Mouse (Mus musculus) heart, embryonic 11.5 days (tissue): ENCODE measurements around the gene Abcg8. TPM values are rescaled to one million over a fixed set of nuclear protein-coding genes. Genes with fewer than 3 reads are reported as not detected.

Experiments used
- ATAC-seq: fragments of 200-750 bp; cut with Nextera tagmentation; replicated peaks from 2 replicates; pipeline ENCODE4 v1.8.0; 2017; ENCODE audit warnings: moderate library complexity; ENCODE audit not compliant: insufficient number of reproducible peaks, low FRiP score, low TSS enrichment
- H3K27ac ChIP-seq: fragments of 300-500 bp; sonication (generic); 2 replicates; pipeline ENCODE4 v1.5.1; 2014; ENCODE audit warnings: mild to moderate bottlenecking, low read depth, low read length
- H3K27me3 ChIP-seq: fragments of 300-500 bp; sonication (generic); 2 replicates; pipeline ENCODE4 v1.6.1; 2014; ENCODE audit warnings: mild to moderate bottlenecking, low read length, mixed read lengths; ENCODE audit not compliant: control insufficient read depth, insufficient read depth
- H3K36me3 ChIP-seq: fragments of 300-500 bp; sonication (generic); 2 replicates; pipeline ENCODE4 v1.6.1; 2014; ENCODE audit warnings: mild to moderate bottlenecking, low read length, moderate library complexity, mixed read lengths; ENCODE audit not compliant: control insufficient read depth, insufficient read depth
- H3K4me1 ChIP-seq: fragments of 300-500 bp; sonication (generic); 2 replicates; pipeline ENCODE4 v1.6.1; 2014; ENCODE audit warnings: low read length; ENCODE audit not compliant: control insufficient read depth, insufficient read depth
- H3K4me2 ChIP-seq: fragments of 300-500 bp; sonication (generic); 2 replicates; pipeline ENCODE4 v1.6.1; 2014; ENCODE audit warnings: mild to moderate bottlenecking, moderate library complexity
- H3K4me3 ChIP-seq: fragments of 300-500 bp; sonication (generic); 2 replicates; pipeline ENCODE4 v1.5.1; 2014; ENCODE audit warnings: low read depth, low read length
- H3K9ac ChIP-seq: fragments of 300-500 bp; sonication (generic); 2 replicates; pipeline ENCODE4 v1.6.1; 2014; ENCODE audit warnings: mild to moderate bottlenecking, low read depth, low read length, moderate library complexity
- H3K9me3 ChIP-seq: fragments of 300-500 bp; sonication (generic); replicated peaks from 2 replicates; pipeline ENCODE4 v1.6.1; 2016; ENCODE audit warnings: low read length; ENCODE audit not compliant: control insufficient read depth
- WGBS: fragments of 180-500 bp; shearing (Covaris S2); extraction: QIAGEN DNeasy Blood & Tissue Kit; methylation state at CpG from one replicate; pipeline ENCODE4 v1.1.7; 2014; ENCODE audit not compliant: insufficient replicate concordance; 5-methylcytosine and 5-hydroxymethylcytosine counted together
- polyA plus RNA-seq: library from polyadenylated mRNA; unstranded; fragments of >200 nt; fragmentation: Nextera tagmentation; extraction: Ambion mirVana; gene quantifications from 2 replicates; pipeline ENCODE4 v1.2.1, GENCODE M21; 2014

The Abcg8 gene
- polyA plus RNA-seq, 1 experiment from 2014 or later: not detected

DNA sequence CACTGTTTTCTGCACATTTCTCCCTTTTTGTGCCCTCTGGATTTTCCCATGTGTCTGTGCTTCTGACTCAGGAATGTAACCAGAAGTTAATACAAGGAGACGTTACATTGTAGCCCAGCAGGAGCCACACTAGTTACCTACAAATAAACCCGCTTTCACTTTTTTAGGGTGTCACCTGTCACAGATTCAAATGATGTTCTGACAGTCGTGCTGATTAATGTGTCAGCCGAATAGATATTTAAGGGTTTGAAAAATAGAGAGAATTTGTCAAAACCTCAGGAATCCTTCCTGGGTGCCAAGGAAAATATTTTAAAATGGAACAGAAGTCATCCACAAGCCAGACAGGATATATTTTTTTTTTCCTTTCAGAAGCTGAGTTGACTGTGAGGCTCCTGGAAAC, 9.2 kb downstream of the Abcg8 start:
- WGBS: 82% methylated on average over 4 of the region's 4 CpGs
- ATAC-seq: no peak
- Histone ChIP-seq H3K27ac (no peak overlapping the region), H3K27me3 (no peaks in the 10 kb centered on the region), H3K4me3 (no peak overlapping the region), H3K9me3 (no peaks in the 10 kb centered on the region), H3K9ac (no peak overlapping the region), H3K4me2 (no peak overlapping the region), H3K4me1 (no peaks in the 10 kb centered on the region), H3K36me3 (no peaks in the 10 kb centered on the region)

- no peak for ATAC-seq
- WGBS: 76% methylated on average over 5 of the region's 5 CpGs
- no peaks in the 10 kb centered on the region for H3K9me3 ChIP-seq
- H3K4me1 ChIP-seq: no peaks in the 10 kb centered on the region
- H3K27ac ChIP-seq: no peak overlapping the region
- no peaks in the 10 kb centered on the region; the same call in 1 of the 2 replicates for H3K27me3 ChIP-seq
- H3K4me3 ChIP-seq: no peak overlapping the region
- H3K4me2 ChIP-seq: no peak overlapping the region
- H3K36me3 ChIP-seq: no peaks in the 10 kb centered on the region
- no peak overlapping the region for H3K9ac ChIP-seq
These were observed 11.9 kb downstream of the Abcg8 start for GRCm38 (mm10) chr17:84687994-84688393.

DNA sequence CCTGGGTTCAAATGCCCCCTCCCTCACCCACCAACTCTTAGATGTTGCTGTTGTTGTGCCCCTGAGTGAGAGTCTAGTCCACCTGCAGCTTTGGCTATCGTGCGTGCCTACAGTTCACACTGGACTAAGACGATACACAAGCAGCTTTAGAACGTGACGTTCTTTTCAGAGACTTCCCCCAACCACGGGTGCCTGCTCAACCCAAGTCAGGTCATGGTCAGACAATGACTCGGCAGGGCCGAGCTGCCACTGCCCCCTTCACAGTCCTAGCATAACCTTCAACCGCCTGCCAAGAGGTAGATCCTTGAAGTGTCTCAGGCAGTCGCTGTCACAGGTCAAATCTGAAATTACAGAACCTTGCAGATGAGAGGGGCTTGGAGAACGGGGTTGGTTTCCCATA, 12.7 kb downstream of the Abcg8 start:
- Histone ChIP-seq H3K36me3 (no peaks in the 10 kb centered on the region), H3K9me3 (no peaks in the 10 kb centered on the region), H3K27me3 (no peaks in the 10 kb centered on the region; the same call in 1 of the 2 replicates), H3K27ac (no peak overlapping the region), H3K9ac (no peak overlapping the region), H3K4me2 (no peak overlapping the region), H3K4me3 (no peak overlapping the region), H3K4me1 (no peaks in the 10 kb centered on the region)
- 80% methylated on average over 11 of the region's 11 CpGs for WGBS
- no peak for ATAC-seq

GRCm38 (mm10) chr17:84689316-84689715, 13.2 kb downstream of the Abcg8 start:
- Histone ChIP-seq H3K4me2 (no peak overlapping the region), H3K9ac (no peak overlapping the region), H3K27me3 (no peaks in the 10 kb centered on the region; the same call in 1 of the 2 replicates), H3K4me1 (no peaks in the 10 kb centered on the region), H3K27ac (no peak overlapping the region), H3K36me3 (no peaks in the 10 kb centered on the region), H3K9me3 (no peaks in the 10 kb centered on the region), H3K4me3 (no peak overlapping the region)
- no peak for ATAC-seq
- 79% methylated on average over 5 of the region's 5 CpGs for WGBS

DNA sequence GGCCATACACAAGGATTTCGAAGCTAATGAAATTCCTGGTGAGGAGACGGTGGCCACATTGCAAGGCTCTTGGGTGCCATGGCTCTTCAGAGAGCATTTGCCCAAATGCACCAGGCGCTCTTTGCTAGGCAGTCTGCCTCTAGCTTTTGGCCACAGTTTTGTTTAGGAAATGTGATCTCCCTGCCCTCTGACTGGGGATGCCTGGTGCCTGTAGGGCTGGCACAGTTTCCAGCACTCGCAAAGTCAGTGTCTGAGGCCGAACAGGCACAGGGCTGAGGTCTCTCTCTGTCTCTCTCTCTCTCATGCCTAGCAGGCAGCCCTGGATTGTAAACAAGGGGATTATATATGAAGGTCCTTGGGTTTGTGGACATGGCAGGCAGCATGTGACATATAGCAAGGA, 14.0 kb downstream of the Abcg8 start:
- Histone ChIP-seq H3K9me3 (no peaks in the 10 kb centered on the region), H3K27me3 (no peaks in the 10 kb centered on the region; the same call in 1 of the 2 replicates), H3K9ac (no peak overlapping the region), H3K4me3 (no peak overlapping the region), H3K36me3 (no peaks in the 10 kb centered on the region), H3K4me1 (no peaks in the 10 kb centered on the region), H3K27ac (no peak overlapping the region), H3K4me2 (no peak overlapping the region)
- ATAC-seq: no peak
- WGBS: 73% methylated on average over 5 of the region's 5 CpGs

GRCm38 (mm10) chr17:84693741-84694140, 17.6 kb downstream of the Abcg8 start:
- Histone ChIP-seq H3K4me2 (no peak overlapping the region), H3K36me3 (no peaks in the 10 kb centered on the region), H3K27ac (no peak overlapping the region), H3K9me3 (no peaks in the 10 kb centered on the region), H3K4me3 (no peak overlapping the region), H3K27me3 (no peaks in the 10 kb centered on the region; the same call in none of the 2 replicates), H3K4me1 (no peaks in the 10 kb centered on the region), H3K9ac (no peak overlapping the region)
- ATAC-seq: no peak
- WGBS: 66% methylated on average over 2 of the region's 2 CpGs

DNA sequence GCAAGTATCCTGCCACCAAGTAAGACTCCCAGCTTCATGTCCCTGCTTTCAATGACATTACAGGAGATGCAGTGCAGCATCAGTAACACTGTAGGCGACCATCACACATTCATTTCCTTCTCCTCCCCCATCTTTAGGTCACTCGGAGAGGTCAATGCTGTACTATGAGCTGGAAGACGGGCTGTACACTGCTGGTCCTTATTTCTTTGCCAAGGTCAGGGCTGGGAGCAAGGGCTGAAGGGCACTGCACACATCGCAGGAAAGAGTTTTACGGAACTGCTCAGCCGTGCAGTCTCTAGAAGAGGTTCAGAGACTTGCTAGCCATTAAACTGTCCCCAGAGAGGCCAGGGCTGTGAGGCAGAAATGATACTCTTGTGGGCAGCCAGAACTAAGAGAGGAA, 20.4 kb downstream of the Abcg8 start:
- Histone ChIP-seq H3K27ac (no peak overlapping the region), H3K4me3 (no peak overlapping the region), H3K27me3 (no peaks in the 10 kb centered on the region; the same call in none of the 2 replicates), H3K4me2 (no peak overlapping the region), H3K4me1 (no peaks in the 10 kb centered on the region), H3K9me3 (no peaks in the 10 kb centered on the region), H3K9ac (no peak overlapping the region), H3K36me3 (no peaks in the 10 kb centered on the region)
- WGBS: 70% methylated on average over 6 of the region's 6 CpGs
- no peak for ATAC-seq

- Histone ChIP-seq H3K27me3 (no peaks in the 10 kb centered on the region; the same call in 1 of the 2 replicates), H3K4me3 (no peak overlapping the region), H3K36me3 (no peaks in the 10 kb centered on the region), H3K9me3 (no peaks in the 10 kb centered on the region), H3K4me1 (no peaks in the 10 kb centered on the region), H3K27ac (no peak overlapping the region), H3K9ac (no peak overlapping the region), H3K4me2 (no peak overlapping the region)
- ATAC-seq: no peak
- 22% methylated on average over 5 of the region's 5 CpGs for WGBS
These were observed 22.6 kb downstream of the Abcg8 start for GRCm38 (mm10) chr17:84698727-84699126.

DNA sequence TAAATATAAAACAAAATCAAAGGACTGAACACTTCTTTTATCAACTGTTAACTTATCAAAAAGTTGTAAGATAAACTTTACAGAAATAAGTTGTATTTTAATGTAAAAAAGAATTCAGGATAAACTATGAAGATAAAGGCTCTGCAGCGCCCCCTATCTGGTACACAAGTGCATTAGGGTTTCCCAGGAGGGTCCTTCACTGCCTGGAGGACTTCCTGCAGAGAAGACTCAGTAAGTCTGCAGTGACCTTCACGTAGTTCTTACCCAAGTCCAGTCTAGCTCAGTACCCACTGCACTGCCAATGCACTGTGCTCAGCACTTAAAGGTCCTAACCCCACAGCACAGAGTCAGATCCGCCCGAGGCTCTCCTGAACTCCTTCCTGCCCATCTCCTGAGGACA, 31.3 kb downstream of the Abcg8 start:
- no peak for ATAC-seq
- H3K4me2 ChIP-seq: no peak overlapping the region
- no peak overlapping the region for H3K4me3 ChIP-seq
- H3K9ac ChIP-seq: no peak overlapping the region
- WGBS: 65% methylated on average over 4 of the region's 4 CpGs
- H3K9me3 ChIP-seq: no peaks in the 10 kb centered on the region
- no peaks in the 10 kb centered on the region for H3K27me3 ChIP-seq
- H3K36me3 ChIP-seq: peaks cover 12% of the 10 kb centered on the region
- H3K27ac ChIP-seq: no peak overlapping the region
- no peaks in the 10 kb centered on the region for H3K4me1 ChIP-seq
